Mouse (Mus musculus) liver, embryonic 13.5 days (tissue): ENCODE results near the gene Stk32c. TPM values are rescaled to one million over a fixed set of nuclear protein-coding genes. Genes with fewer than 3 reads are reported as not detected.
A peak's percentile ranks its signal among the peaks of the same experiment; 100 is the strongest.

ENCODE experiments used
- ATAC-seq: fragments of 200-750 bp; cut with Nextera tagmentation; 2 replicates; pipeline ENCODE4 v1.8.0; 2017; ENCODE audit warnings: low read depth, mild to moderate bottlenecking, moderate number of reproducible peaks, moderate library complexity
- DNase-seq: peaks from one replicate; pipeline ENCODE4 v3.0.0; 2022
- H3K27ac ChIP-seq: fragments of 300-500 bp; sonication (generic); 2 replicates; pipeline ENCODE4 v1.5.1; 2015; ENCODE audit warnings: moderate library complexity, mild to moderate bottlenecking, inconsistent platforms
- H3K27me3 ChIP-seq: fragments of 300-500 bp; sonication (generic); 2 replicates; pipeline ENCODE4 v1.6.1; 2015; ENCODE audit warnings: mild to moderate bottlenecking, inconsistent platforms
- H3K36me3 ChIP-seq: fragments of 300-500 bp; sonication (generic); 2 replicates; pipeline ENCODE4 v1.6.1; 2015; ENCODE audit warnings: mild to moderate bottlenecking, inconsistent platforms
- H3K4me1 ChIP-seq: fragments of 300-500 bp; sonication (generic); replicated peaks from 2 replicates; pipeline ENCODE4 v1.6.1; 2015; ENCODE audit warnings: inconsistent platforms
- H3K4me2 ChIP-seq: fragments of 300-500 bp; sonication (generic); 2 replicates; pipeline ENCODE4 v1.6.1; 2015; ENCODE audit warnings: inconsistent platforms, mild to moderate bottlenecking, moderate library complexity
- H3K4me3 ChIP-seq: fragments of 300-500 bp; sonication (generic); replicated peaks from 2 replicates; pipeline ENCODE4 v1.5.1; 2015; ENCODE audit warnings: mild to moderate bottlenecking, inconsistent platforms
- H3K9ac ChIP-seq: fragments of 300-500 bp; sonication (generic); 2 replicates; pipeline ENCODE4 v1.6.1; 2015; ENCODE audit warnings: mild to moderate bottlenecking, inconsistent platforms
- H3K9me3 ChIP-seq: fragments of 300-500 bp; sonication (generic); replicated peaks from 2 replicates; pipeline ENCODE4 v1.6.1; 2016; ENCODE audit warnings: inconsistent platforms
- WGBS: fragments of 180-500 bp; shearing (Covaris S2); methylation state at CpG from one replicate; pipeline ENCODE4 v1.1.7; 2015; ENCODE audit not compliant: insufficient replicate concordance; 5-methylcytosine and 5-hydroxymethylcytosine counted together
- polyA plus RNA-seq: library from polyadenylated mRNA; unstranded; fragments of >200 nt; fragmentation: Nextera tagmentation; extraction: Ambion mirVana; gene quantifications from 2 replicates; pipeline ENCODE4 v1.2.1, GENCODE M21; 2015

Gene Stk32c
- polyA plus RNA-seq, 1 experiment from 2014 or later: not detected

DNA sequence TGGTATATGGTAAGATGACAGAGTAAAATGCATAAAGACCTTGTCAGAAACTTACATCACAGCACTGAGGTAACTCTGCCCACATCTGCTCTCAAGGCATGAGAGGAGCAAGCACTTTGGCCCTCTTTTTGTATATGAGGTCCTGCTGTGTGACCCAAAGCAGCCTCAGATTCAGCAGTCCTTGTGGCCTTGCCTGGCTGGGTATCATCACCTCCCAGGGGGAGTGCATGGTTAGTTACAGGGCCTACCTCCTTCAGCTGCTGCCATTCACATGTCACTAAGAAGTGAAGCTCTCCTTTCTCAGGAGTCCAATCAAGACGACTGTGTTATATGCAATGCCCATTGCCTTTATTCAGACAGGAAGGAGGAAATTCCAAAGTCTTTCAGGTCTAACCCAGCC, 2.4 kb upstream of the Stk32c start:
- ATAC-seq (no peak), DNase-seq (no peak)
- H3K27ac ChIP-seq: no peak overlapping the region
- 60% methylated on average over 1 of the region's 1 CpGs for WGBS
- H3K4me1 ChIP-seq: peaks cover 13% of the 10 kb centered on the region
- no peaks in the 10 kb centered on the region for H3K36me3 ChIP-seq
- H3K9me3 ChIP-seq: no peaks in the 10 kb centered on the region
- no peaks in the 10 kb centered on the region for H3K27me3 ChIP-seq
- no peak overlapping the region for H3K9ac ChIP-seq
- no peak overlapping the region for H3K4me2 ChIP-seq
- H3K4me3 ChIP-seq: no peak overlapping the region

DNA sequence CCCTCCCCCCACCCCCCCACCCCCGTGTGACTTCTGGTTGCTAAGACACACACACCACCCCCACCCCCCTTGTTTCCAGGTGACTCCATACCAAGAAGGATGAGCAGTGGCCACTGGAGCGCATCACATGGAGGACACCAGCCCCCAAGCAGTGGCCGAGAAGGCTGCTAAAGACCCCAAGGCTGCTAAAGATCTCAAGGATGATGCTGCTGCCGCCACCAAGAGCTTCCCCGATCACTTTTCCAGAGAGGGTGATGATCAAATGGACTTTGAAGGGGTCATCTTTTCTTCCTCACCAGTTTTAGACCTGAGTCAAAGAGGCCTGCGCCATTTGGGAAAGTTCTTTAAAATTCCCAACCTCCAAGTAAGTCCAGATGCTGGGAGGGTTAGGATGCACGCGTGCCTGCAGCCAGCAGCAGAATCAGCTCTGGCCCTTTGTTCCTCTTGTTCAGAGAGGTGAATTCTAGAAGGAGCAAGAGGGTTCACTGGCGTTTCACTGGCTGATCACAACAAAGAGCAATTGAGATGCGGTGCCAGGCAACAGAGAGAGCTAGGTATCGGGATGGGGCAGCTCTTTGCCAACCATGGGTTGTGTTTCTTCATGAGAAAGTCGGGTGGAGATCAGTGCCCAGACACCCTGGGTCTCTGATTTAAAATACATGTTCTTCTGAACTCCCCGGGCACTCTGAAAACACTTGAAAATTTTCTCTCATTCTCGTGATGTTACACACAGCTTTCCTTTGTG, 1.7 kb upstream of the Stk32c start:
- H3K36me3 ChIP-seq: no peaks in the 10 kb centered on the region
- H3K27me3 ChIP-seq: no peaks in the 10 kb centered on the region
- 73% methylated on average over 14 of the region's 14 CpGs for WGBS
- H3K9me3 ChIP-seq: no peaks in the 10 kb centered on the region
- DNase-seq: no peak
- no peak overlapping the region for H3K27ac ChIP-seq
- no peak overlapping the region for H3K4me2 ChIP-seq
- ATAC-seq: no peak
- H3K4me1 ChIP-seq: peaks cover 13% of the 10 kb centered on the region
- H3K4me3 ChIP-seq: no peak overlapping the region
- no peak overlapping the region for H3K9ac ChIP-seq

DNA sequence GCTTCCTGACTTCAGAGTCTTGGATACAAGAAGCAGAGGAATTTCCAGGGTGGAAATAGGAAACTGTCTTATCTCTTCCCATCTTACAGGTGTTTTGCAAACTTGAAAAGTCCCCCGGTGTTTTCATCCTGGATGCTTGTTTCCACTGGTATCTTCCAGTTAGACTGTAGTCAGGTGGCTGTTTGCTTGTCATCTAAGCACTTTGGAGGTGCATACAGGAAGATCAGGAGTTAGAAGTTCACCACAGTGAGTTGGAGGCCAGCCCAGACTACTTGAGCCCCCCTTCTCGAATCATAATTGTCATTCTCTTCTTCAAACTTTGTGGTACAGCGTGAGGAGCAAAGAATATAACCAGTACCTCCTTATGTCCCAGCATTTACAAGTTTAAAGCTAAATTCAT, 1.1 kb upstream of the Stk32c start:
- DNase-seq (no peak), ATAC-seq (no peak)
- no peaks in the 10 kb centered on the region for H3K9me3 ChIP-seq
- H3K4me3 ChIP-seq: no peak overlapping the region
- no peaks in the 10 kb centered on the region for H3K36me3 ChIP-seq
- H3K27ac ChIP-seq: no peak overlapping the region
- no peak overlapping the region for H3K4me2 ChIP-seq
- H3K9ac ChIP-seq: no peak overlapping the region
- WGBS: 61% methylated on average over 3 of the region's 3 CpGs
- peaks cover 13% of the 10 kb centered on the region for H3K4me1 ChIP-seq
- no peaks in the 10 kb centered on the region for H3K27me3 ChIP-seq

DNA sequence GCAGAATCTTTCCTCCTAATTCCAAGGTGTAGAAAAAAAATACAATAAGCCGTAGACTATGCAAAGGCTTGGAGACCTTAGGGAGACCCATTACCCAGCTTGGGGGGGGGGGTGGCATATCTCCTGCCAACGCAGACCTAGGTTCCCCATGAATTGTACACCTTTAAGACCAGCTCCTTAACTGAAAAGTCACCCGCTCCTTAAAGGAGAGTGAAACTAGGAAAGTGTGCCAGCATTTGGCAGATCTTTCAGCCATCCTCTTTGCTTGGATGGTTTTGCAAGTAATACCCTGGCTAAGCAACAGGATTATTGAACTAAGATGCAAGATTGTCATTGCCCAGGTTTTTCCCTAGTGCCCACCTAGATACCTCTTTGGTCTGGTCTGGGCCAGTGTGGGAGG, 644 bp upstream of the Stk32c start:
- Histone ChIP-seq H3K4me3 (peak overlapping the region; percentile 62), H3K4me2 (peak overlapping the region; percentile 68), H3K36me3 (no peaks in the 10 kb centered on the region), H3K4me1 (peaks cover 13% of the 10 kb centered on the region), H3K9ac (peak overlapping the region; percentile 60), H3K27ac (no peak overlapping the region), H3K27me3 (no peaks in the 10 kb centered on the region), H3K9me3 (no peaks in the 10 kb centered on the region)
- 53% methylated on average over 3 of the region's 3 CpGs for WGBS
- DNase-seq (no peak), ATAC-seq (no peak)

DNA sequence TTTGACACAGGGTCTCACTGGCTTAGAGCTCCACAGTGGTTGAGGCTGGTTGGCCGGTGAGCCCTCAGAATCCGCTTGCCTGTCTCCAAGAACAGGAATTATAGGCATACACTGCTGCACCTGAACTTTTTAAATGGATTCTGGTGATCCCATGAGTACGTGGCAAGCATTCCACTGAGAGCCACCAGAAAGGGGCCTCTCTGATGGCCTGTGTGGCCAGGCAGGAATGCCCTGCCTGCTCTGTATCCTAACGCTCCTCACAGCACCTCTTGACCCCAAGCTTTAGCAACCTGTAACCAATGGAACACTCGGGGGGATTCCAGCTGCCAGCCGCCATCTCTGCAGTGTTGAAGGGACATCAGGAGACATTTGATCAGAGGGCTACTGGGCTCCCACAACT, 1.3 kb downstream of the Stk32c start:
- Histone ChIP-seq H3K9me3 (no peaks in the 10 kb centered on the region), H3K4me3 (no peak overlapping the region), H3K27me3 (no peaks in the 10 kb centered on the region), H3K9ac (no peak overlapping the region), H3K4me1 (peaks cover 19% of the 10 kb centered on the region), H3K4me2 (no peak overlapping the region), H3K36me3 (no peaks in the 10 kb centered on the region), H3K27ac (no peak overlapping the region)
- ATAC-seq (no peak), DNase-seq (no peak)
- WGBS: 80% methylated on average over 6 of the region's 6 CpGs

DNA sequence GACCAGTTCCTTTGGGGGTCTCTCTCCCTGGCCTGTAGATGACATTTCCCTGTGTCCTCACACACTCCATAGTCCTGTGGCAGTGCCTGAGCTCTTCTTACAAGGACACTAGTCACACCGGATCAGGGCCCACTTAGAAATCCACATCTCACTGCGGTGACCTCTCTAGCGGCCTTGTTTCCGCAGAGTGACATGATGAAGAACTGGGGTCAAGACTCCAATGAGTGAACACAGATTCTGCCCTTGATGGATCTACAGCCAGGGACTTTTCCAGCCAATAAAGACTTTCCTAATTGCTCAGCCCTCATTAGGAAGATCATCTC, 4.4 kb downstream of the Stk32c start:
- 79% methylated on average over 4 of the region's 4 CpGs for WGBS

DNA sequence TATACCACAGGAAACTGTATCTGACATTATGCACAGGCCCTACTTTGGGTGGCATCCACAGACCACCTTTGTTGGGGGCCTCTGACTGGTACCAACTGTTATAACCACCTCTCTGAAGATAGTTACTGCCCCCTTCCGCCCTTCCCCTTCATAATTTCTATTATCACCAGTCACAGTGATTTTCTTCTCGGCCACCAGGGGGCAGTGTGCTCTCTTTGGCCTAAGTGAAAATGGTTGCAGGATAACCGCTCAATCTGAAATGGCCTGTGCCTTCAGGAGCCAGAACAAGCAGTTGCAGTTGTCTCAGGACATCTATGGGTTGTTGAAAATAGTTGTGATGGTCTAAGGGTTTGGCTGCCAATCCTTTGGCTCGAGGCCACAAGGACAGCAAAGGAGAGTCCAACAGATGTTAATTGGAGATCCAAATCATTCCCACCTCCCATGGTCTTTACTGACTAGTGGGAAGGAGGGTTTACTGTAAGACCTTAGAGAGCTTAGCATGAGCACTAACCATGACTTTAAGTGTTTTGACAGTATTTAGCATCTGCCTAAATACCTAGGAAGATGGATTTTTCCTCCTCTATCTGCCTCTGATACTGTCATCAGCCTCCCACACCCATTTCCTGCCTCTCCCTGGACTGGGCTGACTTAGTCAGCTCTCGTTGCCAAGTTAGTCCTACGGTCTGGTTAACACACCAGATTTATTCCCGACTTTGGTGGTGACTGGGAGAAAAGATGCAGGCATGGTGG, 4.9 kb downstream of the Stk32c start:
- no peak overlapping the region for H3K9ac ChIP-seq
- no peak overlapping the region for H3K4me3 ChIP-seq
- no peaks in the 10 kb centered on the region for H3K36me3 ChIP-seq
- H3K27me3 ChIP-seq: no peaks in the 10 kb centered on the region
- no peak for ATAC-seq
- no peak overlapping the region for H3K4me2 ChIP-seq
- peaks cover 13% of the 10 kb centered on the region for H3K4me1 ChIP-seq
- H3K9me3 ChIP-seq: no peaks in the 10 kb centered on the region
- H3K27ac ChIP-seq: no peak overlapping the region
- 9% methylated on average over 7 of the region's 7 CpGs for WGBS
- DNase-seq: no peak

More for the DNA sequence above, 4.4 kb downstream of the Stk32c start:
- no peak overlapping the region for H3K27ac ChIP-seq
- ATAC-seq: no peak
- no peak overlapping the region for H3K4me3 ChIP-seq
- H3K4me1 ChIP-seq: peaks cover 18% of the 10 kb centered on the region
- no peaks in the 10 kb centered on the region for H3K27me3 ChIP-seq
- no peaks in the 10 kb centered on the region for H3K36me3 ChIP-seq
- no peak overlapping the region for H3K4me2 ChIP-seq
- DNase-seq: no peak
- H3K9me3 ChIP-seq: no peaks in the 10 kb centered on the region
- no peak overlapping the region for H3K9ac ChIP-seq

DNA sequence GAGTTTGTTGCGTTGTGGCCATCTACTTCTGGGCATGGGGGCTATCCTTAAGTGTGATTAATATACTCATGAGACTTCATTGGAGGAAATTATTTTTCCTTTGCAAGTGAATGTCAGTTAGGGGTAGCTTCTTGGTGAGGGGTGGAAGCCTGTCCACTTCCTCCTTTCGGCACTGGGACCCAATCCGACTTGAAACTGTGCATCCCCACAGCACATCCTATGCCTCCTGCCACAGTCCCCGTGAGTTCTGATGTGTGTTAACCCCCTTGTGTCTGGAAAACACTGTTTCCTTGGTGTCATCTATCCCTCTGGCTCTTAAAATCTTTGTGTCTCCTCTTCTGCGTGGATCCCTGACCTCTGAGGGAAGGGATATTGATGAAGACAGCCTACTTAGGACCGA, 11.9 kb downstream of the Stk32c start:
- no peak overlapping the region for H3K4me3 ChIP-seq
- H3K9me3 ChIP-seq: no peaks in the 10 kb centered on the region
- ATAC-seq: no peak
- no peak overlapping the region for H3K27ac ChIP-seq
- no peak for DNase-seq
- H3K4me1 ChIP-seq: no peaks in the 10 kb centered on the region
- H3K27me3 ChIP-seq: peaks cover 29% of the 10 kb centered on the region
- no peak overlapping the region for H3K4me2 ChIP-seq
- H3K9ac ChIP-seq: no peak overlapping the region
- 33% methylated on average over 6 of the region's 6 CpGs for WGBS
- H3K36me3 ChIP-seq: no peaks in the 10 kb centered on the region

DNA sequence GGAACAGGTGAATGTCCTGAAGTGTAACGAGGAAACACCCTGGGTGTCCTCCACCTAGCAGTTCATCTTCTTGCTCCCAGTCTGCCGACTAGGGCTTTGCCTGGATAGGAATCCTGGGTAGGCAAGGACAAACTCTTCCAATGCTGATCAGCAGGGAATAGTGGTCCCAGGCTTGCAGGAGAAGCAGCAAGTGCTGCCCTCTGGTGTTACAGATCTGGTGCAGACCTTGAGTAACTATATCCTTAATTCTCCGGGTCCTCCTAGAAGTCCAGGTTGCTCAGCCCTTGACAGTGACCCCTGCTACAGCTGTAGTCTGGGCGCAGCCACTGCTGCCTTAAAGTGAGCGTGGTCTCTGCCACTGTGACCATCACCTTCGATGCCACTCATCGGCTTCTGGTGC, 13.0 kb downstream of the Stk32c start:
- no peaks in the 10 kb centered on the region for H3K36me3 ChIP-seq
- DNase-seq: no peak
- H3K27ac ChIP-seq: no peak overlapping the region
- WGBS: 21% methylated on average over 7 of the region's 7 CpGs
- no peak overlapping the region for H3K4me3 ChIP-seq
- no peaks in the 10 kb centered on the region for H3K4me1 ChIP-seq
- peaks cover 29% of the 10 kb centered on the region for H3K27me3 ChIP-seq
- no peak overlapping the region for H3K9ac ChIP-seq
- ATAC-seq: no peak
- no peak overlapping the region for H3K4me2 ChIP-seq
- H3K9me3 ChIP-seq: no peaks in the 10 kb centered on the region

DNA sequence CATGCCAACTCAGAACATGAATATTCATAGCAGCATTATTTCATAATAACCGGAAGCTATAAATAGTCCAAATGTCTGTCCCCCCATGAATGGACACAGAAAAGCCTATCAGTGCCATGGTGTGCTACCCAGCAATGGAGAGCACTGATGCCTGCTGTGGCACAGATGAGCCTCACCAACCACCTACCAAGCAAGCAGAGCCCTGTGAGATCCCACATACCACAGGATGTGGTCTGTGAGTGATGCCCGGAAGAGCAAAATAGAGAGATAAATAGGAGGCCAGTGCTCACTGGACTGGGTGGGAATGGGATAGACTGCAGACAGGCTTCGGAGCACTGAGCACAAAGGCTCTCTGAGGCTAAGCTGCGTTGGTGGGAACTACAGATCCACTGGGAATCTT, 16.1 kb downstream of the Stk32c start:
- H3K36me3 ChIP-seq: no peaks in the 10 kb centered on the region
- peaks cover 24% of the 10 kb centered on the region for H3K27me3 ChIP-seq
- WGBS: 28% methylated on average over 4 of the region's 4 CpGs

DNA sequence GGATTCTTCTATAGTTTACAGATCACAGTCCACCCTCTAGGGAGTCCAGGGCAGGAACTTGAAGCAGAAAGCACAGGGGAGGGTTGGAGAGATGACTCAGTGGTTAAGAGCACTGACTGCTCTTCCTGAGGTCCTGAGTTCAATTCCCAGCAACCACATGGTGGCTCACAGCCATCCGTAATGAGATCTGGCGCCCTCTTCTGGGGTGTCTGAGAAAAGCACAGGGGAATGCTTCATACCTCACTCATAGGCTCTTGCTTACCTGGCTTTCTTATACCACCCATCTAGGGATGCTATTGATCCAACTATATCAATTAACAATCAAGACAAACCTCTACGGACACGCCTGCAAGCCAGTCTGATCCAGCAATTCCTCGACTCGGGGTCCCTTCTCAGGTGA, 21.5 kb downstream of the Stk32c start:
- H3K4me2 ChIP-seq: no peak overlapping the region

More for the DNA sequence above, 16.1 kb downstream of the Stk32c start:
- no peak overlapping the region for H3K4me2 ChIP-seq
- no peaks in the 10 kb centered on the region for H3K9me3 ChIP-seq
- H3K9ac ChIP-seq: no peak overlapping the region
- H3K4me3 ChIP-seq: no peak overlapping the region
- H3K4me1 ChIP-seq: no peaks in the 10 kb centered on the region
- no peak overlapping the region for H3K27ac ChIP-seq
- ATAC-seq: no peak
- DNase-seq: no peak

DNA sequence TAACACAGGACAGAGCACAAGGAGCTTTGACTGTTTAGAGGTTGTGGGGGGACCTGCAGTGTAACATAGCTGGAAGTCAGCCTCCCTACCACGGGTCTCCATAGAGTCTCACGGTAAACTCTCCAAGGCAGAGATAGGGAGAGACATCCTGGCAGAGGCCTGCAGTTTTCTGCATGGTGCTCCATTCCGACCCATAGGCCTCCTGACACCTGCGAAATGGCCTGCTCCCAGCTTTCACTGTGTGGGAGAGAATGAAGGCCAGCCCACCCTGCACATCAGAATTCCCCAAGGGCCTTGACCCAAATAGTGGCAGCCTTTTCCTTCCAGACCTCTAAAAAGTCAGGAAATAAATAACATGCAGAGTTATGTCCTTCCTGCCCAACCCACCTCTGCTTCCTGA, 22.5 kb downstream of the Stk32c start:
- Histone ChIP-seq H3K4me3 (no peak overlapping the region), H3K4me2 (no peak overlapping the region), H3K27ac (no peak overlapping the region), H3K9ac (no peak overlapping the region), H3K9me3 (no peaks in the 10 kb centered on the region), H3K36me3 (no peaks in the 10 kb centered on the region), H3K4me1 (peaks cover 14% of the 10 kb centered on the region), H3K27me3 (peaks cover 47% of the 10 kb centered on the region)
- DNase-seq (no peak), ATAC-seq (no peak)
- 67% methylated on average over 4 of the region's 4 CpGs for WGBS

More for the DNA sequence above, 21.5 kb downstream of the Stk32c start:
- ATAC-seq (no peak), DNase-seq (no peak)
- no peak overlapping the region for H3K27ac ChIP-seq
- 49% methylated on average over 6 of the region's 6 CpGs for WGBS
- H3K27me3 ChIP-seq: peaks cover 37% of the 10 kb centered on the region
- no peak overlapping the region for H3K4me3 ChIP-seq
- no peaks in the 10 kb centered on the region for H3K36me3 ChIP-seq
- H3K9me3 ChIP-seq: no peaks in the 10 kb centered on the region
- H3K9ac ChIP-seq: no peak overlapping the region
- H3K4me1 ChIP-seq: peaks cover 14% of the 10 kb centered on the region
